ENCODE assay signal across 8 mouse cellular contexts in the genomic region with DNA sequence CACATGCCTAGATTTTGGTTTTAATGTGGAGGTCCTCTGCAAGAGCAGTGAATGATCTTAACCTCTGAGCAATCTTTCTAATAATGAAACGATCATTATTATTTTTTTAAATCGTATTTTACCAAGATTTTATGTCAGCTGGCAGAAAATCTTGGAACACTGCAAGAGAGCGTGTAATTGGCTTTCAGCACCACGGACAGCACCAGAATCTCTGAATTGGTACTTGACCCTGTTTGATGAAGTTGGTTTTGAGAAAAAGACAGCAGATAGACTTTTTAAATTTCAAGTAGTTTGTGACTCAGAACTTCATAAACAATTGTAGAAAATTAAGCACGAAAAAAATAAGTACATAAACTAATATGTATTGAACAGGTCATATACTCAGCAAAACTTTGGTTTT. TPM values are rescaled to one million over a fixed set of nuclear protein-coding genes. Genes with fewer than 3 reads are reported as not detected.
DNase-seq lines count a peak whose midpoint lies in the region; ATAC-seq lines count a peak whose summit lies in the region.

No protein-coding gene starts in this region.

- peak; percentile 57 for DNase-seq in heart, postnatal 4 days
- DNase-seq in heart, adult 8-10 months (ENCODE audit: low spot score), result no peak
- DNase-seq in urinary bladder, postnatal 25 days (ENCODE audit: low spot score), result peak; percentile 21
- no peak for DNase-seq in urinary bladder, adult 2 months (ENCODE audit: low spot score)
- peak; percentile 62 for DNase-seq in hindlimb bud, embryonic 11.5 days (ENCODE audit: extremely low spot score, low read depth, low spot score)
- DNase-seq in yolk sac, embryonic 10.5 days (ENCODE audit: low spot score), result peak; percentile 5
- no peak for DNase-seq in natural killer cell, adult 2 months (ENCODE audit: low spot score in 2 of 2)

- no peak for ATAC-seq in megakaryocyte, adult 5-6 weeks (ENCODE audit: poor library complexity, severe bottlenecking)

RNA-seq across cellular contexts. Expression of a gene that starts 0.8 kb away (rescaled TPM):
- total RNA-seq in heart, postnatal 4 days (2021), result under 1 TPM; 0.21 to 0.41 TPM
- under 1 TPM; 0.33 to 0.60 (median 0.47) TPM for total RNA-seq in heart, adult 8-10 months (2022)
- polyA plus RNA-seq in urinary bladder, adult 2 months (2012; rRNA removed), result 2.4 and 2.8 TPM in 2 replicates
- not detected in 2 replicates for total RNA-seq in megakaryocyte, adult 5-6 weeks (2015)
- not detected in 2 replicates for total RNA-seq in megakaryocyte, adult 5-6 weeks (2017)

RNA-seq across cellular contexts. Expression of a gene that starts 52.4 kb away (rescaled TPM):
- under 1 TPM; 0.50 to 0.81 TPM for total RNA-seq in heart, postnatal 4 days (2021)
- total RNA-seq in heart, adult 8-10 months (2022), result 1 to 10 TPM in 1 of 4 experiments, under 1 TPM in 3; 0.50 to 1.5 (median 0.73) TPM
- 0.21 and 0.22 TPM in 2 replicates for polyA plus RNA-seq in urinary bladder, adult 2 months (2012; rRNA removed)
- total RNA-seq in megakaryocyte, adult 5-6 weeks (2015), result not detected in 2 replicates
- total RNA-seq in megakaryocyte, adult 5-6 weeks (2017), result not detected in 2 replicates

Comparison
In these comparisons a context has a peak if more than half of its experiments do, and no peak if none do; other contexts are left out.
1. DNase-seq: peak in heart, postnatal 4 days (single experiment), urinary bladder, postnatal 25 days (single experiment), hindlimb bud, embryonic 11.5 days (single experiment) and yolk sac, embryonic 10.5 days (single experiment); none in heart, adult 8-10 months (single experiment), urinary bladder, adult 2 months (single experiment) and natural killer cell, adult 2 months (0 of 2).